Mouse (Mus musculus) liver, embryonic 16.5 days (tissue): ENCODE data around the gene Mup5. TPM values are rescaled to one million over a fixed set of nuclear protein-coding genes. Genes with fewer than 3 reads are reported as not detected.
"Not testable (repeated sequence)": the region's sequence is repeated elsewhere in the genome, so short reads cannot be mapped to it uniquely, and the experiment has no call there.

ENCODE experiments used
- ATAC-seq: fragments of 200-750 bp; cut with Nextera tagmentation; 2 replicates; pipeline ENCODE4 v1.8.0; 2017; ENCODE audit warnings: low read depth, mild to moderate bottlenecking, moderate number of reproducible peaks, moderate library complexity
- H3K27ac ChIP-seq: fragments of 300-500 bp; sonication (generic); 2 replicates; pipeline ENCODE4 v1.5.1; 2014; ENCODE audit warnings: mild to moderate bottlenecking, low read length
- H3K27me3 ChIP-seq: fragments of 300-500 bp; sonication (generic); 2 replicates; pipeline ENCODE4 v1.6.1; 2014; ENCODE audit warnings: low read depth, low read length, mixed read lengths; ENCODE audit not compliant: control insufficient read depth, insufficient read depth
- H3K36me3 ChIP-seq: fragments of 300-500 bp; sonication (generic); 2 replicates; pipeline ENCODE4 v1.6.1; 2014; ENCODE audit warnings: mild to moderate bottlenecking; ENCODE audit not compliant: control insufficient read depth, insufficient read depth
- H3K4me1 ChIP-seq: fragments of 300-500 bp; sonication (generic); 2 replicates; pipeline ENCODE4 v1.6.1; 2014; ENCODE audit warnings: low read depth, low read length, mixed read lengths; ENCODE audit not compliant: control insufficient read depth
- H3K4me2 ChIP-seq: fragments of 300-500 bp; sonication (generic); 2 replicates; pipeline ENCODE4 v1.6.1; 2014; ENCODE audit warnings: low read depth, low read length, mixed read lengths
- H3K4me3 ChIP-seq: fragments of 300-500 bp; sonication (generic); 2 replicates; pipeline ENCODE4 v1.5.1; 2014; ENCODE audit warnings: low read depth, mild to moderate bottlenecking, low read length
- H3K9ac ChIP-seq: fragments of 300-500 bp; sonication (generic); 2 replicates; pipeline ENCODE4 v1.6.1; 2014; ENCODE audit warnings: low read depth, low read length
- H3K9me3 ChIP-seq: fragments of 300-500 bp; sonication (generic); replicated peaks from 2 replicates; pipeline ENCODE4 v1.6.1; 2016; ENCODE audit warnings: low read length; ENCODE audit not compliant: control insufficient read depth
- WGBS: fragments of 180-500 bp; shearing (Covaris S2); extraction: QIAGEN DNeasy Blood & Tissue Kit; methylation state at CpG from one replicate; pipeline ENCODE4 v1.1.7; 2014; ENCODE audit not compliant: insufficient replicate concordance; 5-methylcytosine and 5-hydroxymethylcytosine counted together
- polyA plus RNA-seq: library from polyadenylated mRNA; unstranded; fragments of >200 nt; fragmentation: Nextera tagmentation; extraction: Ambion mirVana; gene quantifications from 2 replicates; pipeline ENCODE4 v1.2.1, GENCODE M21; 2015

Gene Mup5
- polyA plus RNA-seq, 1 experiment from 2014 or later, result not detected

DNA sequence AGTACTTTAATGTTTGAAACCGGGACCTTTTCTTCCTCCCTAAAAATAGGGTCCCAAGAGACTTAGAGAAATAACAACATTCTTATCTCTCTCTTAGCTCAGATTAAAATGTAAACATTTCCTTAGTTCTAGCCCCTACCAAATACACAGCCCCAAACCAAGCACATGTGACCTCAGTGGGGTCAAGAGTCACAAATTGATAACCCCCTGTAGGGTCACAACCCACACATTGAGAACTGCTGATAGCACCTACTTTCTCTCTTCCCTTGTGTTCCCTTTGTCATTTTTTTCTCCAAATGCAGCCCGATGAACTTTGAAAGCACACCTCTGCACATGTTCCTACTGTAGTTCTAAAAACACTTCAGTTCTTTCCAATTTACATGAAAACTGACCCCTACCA is 19.4 kb downstream of the Mup5 start:
- H3K36me3 ChIP-seq, result no peaks in the 10 kb centered on the region
- H3K4me2 ChIP-seq, result no peak overlapping the region
- H3K9me3 ChIP-seq, result no peaks in the 10 kb centered on the region
- no peak for ATAC-seq
- 41% methylated on average over 2 of the region's 2 CpGs for WGBS
- H3K27ac ChIP-seq, result no peak overlapping the region
- H3K4me3 ChIP-seq, result no peak overlapping the region
- no peak overlapping the region for H3K9ac ChIP-seq
- no peaks in the 10 kb centered on the region for H3K27me3 ChIP-seq
- H3K4me1 ChIP-seq, result no peaks in the 10 kb centered on the region

GRCm38 (mm10) chr4:61813435-61813834 is 21.6 kb downstream of the Mup5 start:
- no peaks in the 10 kb centered on the region for H3K36me3 ChIP-seq
- no peaks in the 10 kb centered on the region for H3K4me1 ChIP-seq
- no peak overlapping the region for H3K9ac ChIP-seq
- no peak for ATAC-seq
- H3K9me3 ChIP-seq, result no peaks in the 10 kb centered on the region
- no peak overlapping the region for H3K27ac ChIP-seq
- H3K27me3 ChIP-seq, result no peaks in the 10 kb centered on the region
- H3K4me3 ChIP-seq, result no peak overlapping the region
- H3K4me2 ChIP-seq, result no peak overlapping the region

DNA sequence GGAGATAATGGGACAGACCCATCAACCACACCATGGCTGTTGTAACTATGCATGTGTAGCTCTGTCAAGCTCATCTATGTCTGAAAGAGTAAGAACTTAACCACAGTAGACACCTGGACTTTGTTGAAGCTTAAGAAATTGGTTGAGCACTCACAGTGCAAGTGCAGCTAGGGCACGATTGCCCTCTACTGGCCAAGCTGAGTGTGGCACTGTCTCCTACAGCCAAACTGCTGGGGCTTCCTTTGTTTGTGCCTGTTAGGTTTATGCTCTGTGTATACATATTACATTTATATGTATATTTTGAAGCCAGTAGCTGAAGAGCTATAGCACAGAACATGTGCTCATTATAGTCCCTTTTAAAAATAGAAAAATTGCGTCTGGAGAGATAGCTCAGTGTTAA is 23.8 kb downstream of the Mup5 start:
- H3K9ac ChIP-seq, H3K27ac ChIP-seq, ATAC-seq, H3K9me3 ChIP-seq, H3K4me1 ChIP-seq, H3K4me2 ChIP-seq, H3K27me3 ChIP-seq, H3K36me3 ChIP-seq, H3K4me3 ChIP-seq: not testable (repeated sequence)
- 16% methylated on average over 2 of the region's 2 CpGs for WGBS

DNA sequence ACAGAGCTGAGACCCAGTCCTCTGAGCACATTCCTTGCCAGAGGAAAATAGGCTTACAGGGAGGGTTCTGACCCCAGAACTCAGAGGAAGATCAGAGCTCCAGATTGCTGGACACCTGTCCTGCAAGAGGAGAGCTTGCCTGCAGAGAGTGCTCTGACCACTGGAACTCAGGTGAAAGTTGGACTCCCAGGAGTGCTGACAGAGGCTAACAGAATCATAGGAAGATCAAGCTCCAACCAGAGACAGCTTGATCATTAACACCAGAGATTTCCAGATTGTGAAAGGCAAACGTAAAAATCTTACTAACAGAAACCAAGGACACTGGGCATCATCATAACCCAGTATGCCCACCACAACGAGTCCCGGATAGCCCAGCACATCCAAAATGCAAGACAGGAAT is 26.1 kb downstream of the Mup5 start:
- not testable (repeated sequence) for H3K9me3 ChIP-seq, H3K9ac ChIP-seq, H3K27ac ChIP-seq, H3K4me1 ChIP-seq, H3K27me3 ChIP-seq, H3K36me3 ChIP-seq, ATAC-seq, H3K4me2 ChIP-seq, H3K4me3 ChIP-seq
- 59% methylated on average over 3 of the region's 3 CpGs for WGBS

DNA sequence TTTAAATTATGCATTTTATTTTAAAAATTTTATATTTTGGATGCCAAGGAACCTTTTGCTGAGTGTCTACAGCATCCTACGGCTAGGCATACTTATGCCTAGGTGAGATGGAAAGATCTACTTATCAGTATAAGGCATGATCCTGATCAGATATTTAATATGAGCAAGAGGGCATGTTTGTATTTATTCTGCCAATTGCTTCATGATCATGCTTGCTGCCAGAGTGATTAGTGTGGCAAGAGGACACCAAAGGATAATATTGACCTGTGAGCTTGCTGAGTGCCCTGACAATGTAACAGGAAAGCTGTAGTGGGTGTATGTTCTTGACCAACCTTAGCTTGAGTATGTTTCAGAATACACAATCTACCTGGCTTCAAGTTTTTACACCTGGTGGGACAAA is 45.3 kb downstream of the Mup5 start:
- not testable (repeated sequence) for H3K9me3 ChIP-seq, H3K4me2 ChIP-seq, H3K36me3 ChIP-seq, H3K4me3 ChIP-seq, H3K27ac ChIP-seq, H3K27me3 ChIP-seq, H3K9ac ChIP-seq, ATAC-seq, H3K4me1 ChIP-seq
- WGBS, result 69% methylated on average over 1 of the region's 1 CpGs

DNA sequence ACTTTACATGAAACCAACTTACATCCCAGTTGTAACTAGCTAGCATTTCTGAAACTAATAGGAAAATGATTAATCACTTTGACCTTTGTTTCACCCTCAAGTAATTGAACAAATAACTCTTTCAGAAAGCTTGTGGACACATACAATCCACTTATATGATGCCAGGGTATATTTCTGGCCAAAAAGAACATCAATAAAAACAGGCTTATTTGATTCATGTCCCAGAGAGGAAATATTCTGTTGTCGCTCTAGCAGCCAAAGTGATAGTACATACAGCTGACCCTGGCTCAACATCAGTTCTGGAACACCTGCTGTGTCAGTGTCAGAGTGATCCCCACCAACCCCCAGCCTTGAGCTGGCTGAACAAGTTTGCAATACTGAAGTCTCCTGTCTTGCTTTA is 50.8 kb downstream of the Mup5 start:
- H3K36me3 ChIP-seq, H3K27ac ChIP-seq, H3K9ac ChIP-seq, H3K4me3 ChIP-seq, ATAC-seq, H3K27me3 ChIP-seq, H3K4me1 ChIP-seq, H3K4me2 ChIP-seq, H3K9me3 ChIP-seq: not testable (repeated sequence)
- 62% methylated on average over 1 of the region's 1 CpGs for WGBS

DNA sequence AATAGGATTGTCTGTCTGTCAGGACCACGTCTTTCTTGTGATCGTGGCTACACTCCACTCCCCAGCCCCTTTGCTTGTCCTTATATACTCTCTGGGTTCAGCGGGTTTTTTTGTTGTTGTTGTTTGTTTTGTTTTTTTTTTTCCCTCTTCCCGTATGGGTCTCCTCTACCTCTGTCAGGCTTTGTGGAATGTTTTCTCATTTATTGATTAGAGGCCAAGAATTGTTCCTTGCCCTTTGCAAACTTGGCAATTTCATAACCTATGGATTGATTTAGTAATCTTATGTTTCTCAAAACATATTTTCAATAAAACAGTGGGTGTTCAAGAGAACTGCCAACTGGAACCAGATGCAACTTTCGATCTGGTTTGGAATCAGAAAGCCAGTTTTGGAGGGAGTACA is 52.9 kb downstream of the Mup5 start, which contains the start of gene Mup19:
Gene Mup19, minus strand, starts transcription at position 101 of the 400 bp plus-strand sequence.
- not testable (repeated sequence) for H3K4me2 ChIP-seq, H3K9me3 ChIP-seq, H3K4me3 ChIP-seq, H3K27me3 ChIP-seq, H3K27ac ChIP-seq, H3K4me1 ChIP-seq, H3K36me3 ChIP-seq, H3K9ac ChIP-seq, ATAC-seq
- 56% methylated on average over 1 of the region's 5 CpGs for WGBS

Other genes starting within 250 kb of the Mup5 start
- not detected in 2 replicates for gene Mup17, start 239.4 kb downstream of the Mup5 start, polyA plus RNA-seq
- gene Mup18, start 161.1 kb downstream of the Mup5 start, polyA plus RNA-seq, result not detected in 2 replicates
- gene Mup19, start 53.0 kb downstream of the Mup5 start, polyA plus RNA-seq, result not detected in 2 replicates
- 0.14 TPM in 1 of 2 replicates, not detected in the other for gene Mup20, start 218.9 kb upstream of the Mup5 start, polyA plus RNA-seq